Mouse (Mus musculus) central nervous system, embryonic 18 days (tissue): ENCODE measurements around the gene Olfr644. TPM values are rescaled to one million over a fixed set of nuclear protein-coding genes. Genes with fewer than 3 reads are reported as not detected.

Experiments
- polyA plus RNA-seq: library from polyadenylated mRNA; depleted of rRNA; stranded (reverse); fragments of >200 nt; gene quantifications from 2 replicates; pipeline ENCODE4 v1.2.3, GENCODE M21; 2012; rRNA removed

Olfr644 gene
- polyA plus RNA-seq, result not detected in 2 replicates

GRCm38 (mm10) chr7:104071769-104072168 lies at the start of gene Olfr644:
Gene Olfr644, minus strand, starts transcription at chr7:104071869.

DNA sequence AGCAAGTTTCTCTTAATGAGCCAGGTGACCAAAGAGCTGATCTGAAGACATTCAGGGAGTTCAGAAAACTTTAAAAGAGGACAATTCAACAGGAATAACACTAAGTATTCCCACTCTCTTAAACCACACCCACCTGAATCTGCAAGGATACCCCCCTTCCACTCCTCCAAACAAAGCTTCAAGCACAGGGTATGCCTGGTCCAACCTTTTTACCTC lies 33.0 kb upstream of the Olfr644 start, which contains the start of gene Olfr646:
Gene Olfr646, plus strand, starts transcription at position 117 of the 216 bp plus-strand sequence.

DNA sequence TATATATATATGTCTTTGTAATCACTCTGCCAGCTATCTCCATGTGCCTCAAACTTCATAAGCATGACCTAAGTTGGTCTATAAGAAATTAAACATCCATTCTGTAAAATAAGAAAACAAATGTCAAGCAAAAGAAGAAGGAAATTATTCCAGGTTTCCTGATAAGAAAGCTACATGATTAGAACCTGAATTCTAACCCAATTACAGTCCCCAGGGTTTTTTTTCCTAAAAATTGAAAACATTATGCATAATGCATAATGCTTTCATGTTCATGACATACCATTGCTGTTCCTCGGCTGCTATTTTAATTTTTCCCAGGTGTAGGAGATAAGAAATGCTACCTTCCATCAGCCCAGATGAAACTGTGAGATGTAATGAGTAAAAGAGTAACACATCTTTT lies 13.7 kb upstream of the Olfr644 start, which contains the start of gene Olfr645:
Gene Olfr645, minus strand, starts transcription at position 101 of the 400 bp plus-strand sequence.

DNA sequence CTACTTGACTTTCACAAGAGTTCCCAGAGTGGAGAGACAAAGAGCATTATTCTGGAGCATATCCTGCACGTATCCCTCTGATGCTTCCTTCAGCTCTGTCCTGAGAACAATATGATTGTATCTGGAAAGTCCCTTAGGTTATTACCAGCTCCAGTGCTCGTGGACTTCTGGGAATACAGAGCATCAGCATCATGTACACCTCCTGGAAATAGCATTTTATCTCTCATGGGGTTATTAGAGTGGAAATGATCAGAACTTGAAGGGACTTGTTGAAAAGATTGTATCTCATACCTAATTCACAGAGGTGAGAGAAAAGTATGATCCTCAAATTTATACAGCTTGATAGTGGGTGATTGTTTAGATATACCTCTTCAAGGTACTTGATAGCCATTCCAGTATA lies 10.3 kb downstream of the Olfr644 start, which contains the start of gene 4930516K23Rik:
Gene 4930516K23Rik, minus strand, starts transcription at position 101 of the 400 bp plus-strand sequence.

GRCm38 (mm10) chr7:104052566-104052965 lies 19.1 kb downstream of the Olfr644 start, which contains the start of gene Olfr642:
Gene Olfr642, minus strand, starts transcription at chr7:104052666.

GRCm38 (mm10) chr7:104035145-104035544 lies 36.5 kb downstream of the Olfr644 start, which contains the start of gene Olfr641:
Gene Olfr641, plus strand, starts transcription at chr7:104035445.

DNA sequence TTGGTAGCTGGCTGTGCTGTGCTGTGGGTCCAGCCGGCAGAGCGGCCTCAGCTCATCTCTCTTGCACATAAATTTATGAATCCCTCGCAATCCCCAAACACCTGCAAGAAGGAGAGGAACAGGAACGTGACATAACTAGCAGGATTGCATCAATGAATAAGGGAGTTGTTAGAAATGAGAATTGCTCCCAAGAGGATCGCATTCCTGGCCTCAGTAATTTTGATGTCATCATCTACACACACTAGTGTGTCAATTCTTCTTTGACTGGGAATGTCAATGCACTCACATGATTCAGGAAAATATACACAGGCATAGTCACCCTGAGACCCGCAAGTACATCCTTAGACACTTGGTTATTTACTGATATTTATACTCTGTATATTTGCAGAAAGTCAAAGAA lies 46.2 kb downstream of the Olfr644 start, which contains the start of gene Olfr640:
Gene Olfr640, minus strand, starts transcription at position 101 of the 400 bp plus-strand sequence.

DNA sequence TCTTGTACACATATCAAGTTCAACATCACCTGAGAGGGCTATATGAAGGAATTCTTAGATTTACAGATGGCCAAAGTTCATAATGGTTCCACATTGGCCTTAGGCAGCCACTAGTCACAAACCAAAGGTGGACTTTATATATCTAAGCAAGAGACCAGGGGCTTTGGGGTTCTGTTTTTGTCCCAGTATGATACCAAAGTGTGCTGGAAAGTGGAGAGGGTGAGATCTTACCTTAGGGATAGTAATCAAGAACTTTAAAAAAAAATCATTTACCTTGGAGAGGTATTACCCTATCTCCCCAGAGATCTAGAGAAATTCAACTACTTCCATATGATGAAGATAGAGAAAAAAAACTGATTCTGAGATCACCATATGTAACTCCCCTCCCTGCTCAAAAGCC lies 54.5 kb downstream of the Olfr644 start, which contains the start of gene Olfr639:
Gene Olfr639, minus strand, starts transcription at position 101 of the 400 bp plus-strand sequence.

Other genes starting within 250 kb of the Olfr644 start
- gene Hbb-bs, start 243.8 kb downstream of the Olfr644 start, polyA plus RNA-seq, result 1,468 and 1,656 TPM in 2 replicates
- gene Hbb-bh2, start 231.3 kb downstream of the Olfr644 start, polyA plus RNA-seq, result not detected in 2 replicates
- not detected in 2 replicates for gene Hbb-bh1, start 228.7 kb downstream of the Olfr644 start, polyA plus RNA-seq
- 1.0 and 1.8 TPM in 2 replicates for gene Hbb-y, start 218.7 kb downstream of the Olfr644 start, polyA plus RNA-seq
- gene Olfr66, start 185.6 kb downstream of the Olfr644 start, polyA plus RNA-seq, result not detected in 2 replicates
- gene Olfr64, start 177.4 kb downstream of the Olfr644 start, polyA plus RNA-seq, result not detected in 2 replicates
- not detected in 2 replicates for gene Olfr65, start 168.4 kb downstream of the Olfr644 start, polyA plus RNA-seq
- not detected in 2 replicates for gene Olfr631, start 143.0 kb downstream of the Olfr644 start, polyA plus RNA-seq
- gene Olfr632, start 137.5 kb downstream of the Olfr644 start, polyA plus RNA-seq, result 0.03 TPM in 1 of 2 replicates, not detected in the other
- gene Olfr633, start 127.4 kb downstream of the Olfr644 start, polyA plus RNA-seq, result not detected in 2 replicates
- not detected in 2 replicates for gene Olfr635, start 100.7 kb downstream of the Olfr644 start, polyA plus RNA-seq
- gene Olfr638, start 73.1 kb downstream of the Olfr644 start, polyA plus RNA-seq, result not detected in 2 replicates
- 0.01 TPM in 1 of 2 replicates, not detected in the other for gene Olfr639, start 54.6 kb downstream of the Olfr644 start, polyA plus RNA-seq
- gene Olfr640, start 46.3 kb downstream of the Olfr644 start, polyA plus RNA-seq, result not detected in 2 replicates
- gene Olfr641, start 36.4 kb downstream of the Olfr644 start, polyA plus RNA-seq, result not detected in 2 replicates
- not detected in 2 replicates for gene Olfr642, start 19.2 kb downstream of the Olfr644 start, polyA plus RNA-seq
- not detected in 2 replicates for gene 4930516K23Rik, start 10.4 kb downstream of the Olfr644 start, polyA plus RNA-seq
- not detected in 2 replicates for gene Olfr645, start 13.6 kb upstream of the Olfr644 start, polyA plus RNA-seq
- not detected in 2 replicates for gene Olfr646, start 33.0 kb upstream of the Olfr644 start, polyA plus RNA-seq
- gene Ubqln5, start 58.0 kb upstream of the Olfr644 start, polyA plus RNA-seq, result not detected in 2 replicates
- not detected in 2 replicates for gene Olfr643, start 65.5 kb upstream of the Olfr644 start, polyA plus RNA-seq
- not detected in 2 replicates for gene Ubqln3, start 71.4 kb upstream of the Olfr644 start, polyA plus RNA-seq
- gene Ubqlnl, start 78.7 kb upstream of the Olfr644 start, polyA plus RNA-seq, result not detected in 2 replicates
- 0.17 TPM in 1 of 2 replicates, not detected in the other for gene Olfm5, start 93.0 kb upstream of the Olfr644 start, polyA plus RNA-seq
- 0.17 and 0.18 TPM in 2 replicates for gene Olfr648, start 111.5 kb upstream of the Olfr644 start, polyA plus RNA-seq
- not detected in 2 replicates for gene Olfr649, start 124.1 kb upstream of the Olfr644 start, polyA plus RNA-seq
- 0.39 and 0.59 TPM in 2 replicates for gene Trim6, start 146.9 kb upstream of the Olfr644 start, polyA plus RNA-seq
- 2.1 and 3.1 TPM in 2 replicates for gene Trim34a, start 172.6 kb upstream of the Olfr644 start, polyA plus RNA-seq
- gene Trim5, start 216.2 kb upstream of the Olfr644 start, polyA plus RNA-seq, result 0.16 and 0.21 TPM in 2 replicates
- 2.9 and 3.8 TPM in 2 replicates for gene Trim12a, start 243.6 kb upstream of the Olfr644 start, polyA plus RNA-seq